In genomic region chr7:67878226-67878625, GRCm38 (mm10) we compare ENCODE assay signal across 21 mouse cellular contexts.
DNase-seq lines count a peak whose midpoint lies in the region; ATAC-seq and TF ChIP-seq lines count a peak whose summit lies in the region.
"Had no signal": no experiment of that assay in that cellular context is flagged by ENCODE, and none has a peak within 500 bp of the region (broad histone marks: within the 10 kb centered on the region; RNA-seq: fewer than 3 reads in every experiment).

No protein-coding gene starts in this region.

- in situ Hi-C loops in ES-E14 (cut with MboI; ENCODE audit: low sequenced_read_pairs in 2 of 2, unreplicated experiment in 2 of 2) = no loop called here

- no peak overlapping the region for H3K4me3 ChIP-seq in lung, postnatal 0 days (ENCODE audit: low read depth, low read length)
- H3K4me3 ChIP-seq in ES-E14 (ENCODE audit: insufficient read depth in 1 of 2, low read depth in 1 of 2, low read length in 2 of 2, poor library complexity in 1 of 2, severe bottlenecking in 1 of 2) = no peak overlapping the region
- no peak overlapping the region for H3K4me3 ChIP-seq in liver, embryonic 11.5 days (ENCODE audit: low read depth, low read length)
- H3K4me3 ChIP-seq: embryonic facial prominence, embryonic 10.5 days; forebrain, embryonic 13.5 days; heart, adult 2 months; heart, embryonic 15.5 days; hindbrain, embryonic 10.5 days had no signal

- TF ChIP-seq EP300 in lung, postnatal 0 days (IDR thresholded peaks at IDR 0.05) = no peak

- 20% methylated on average over 1 of the region's 1 CpGs for WGBS in lung, postnatal 0 days
- WGBS in liver, embryonic 11.5 days = 53% methylated on average over 1 of the region's 1 CpGs

- H3K27me3 ChIP-seq in lung, postnatal 0 days (replicated peaks; ENCODE audit: insufficient read depth, low read length) = no peaks in the 10 kb centered on the region
- no peaks in the 10 kb centered on the region for H3K27me3 ChIP-seq in liver, embryonic 11.5 days (replicated peaks; ENCODE audit: control insufficient read depth, insufficient read depth, low read length)
- H3K27me3 ChIP-seq: forebrain, embryonic 13.5 days; heart, embryonic 15.5 days; Patski had no signal

- H3K9me3 ChIP-seq in lung, postnatal 0 days (ENCODE audit: low read length) = no peaks in the 10 kb centered on the region
- H3K9me3 ChIP-seq in ES-E14 (ENCODE audit: control insufficient read depth, insufficient read depth, low read depth, low read length) = no peaks in the 10 kb centered on the region
- no peaks in the 10 kb centered on the region for H3K9me3 ChIP-seq in liver, embryonic 11.5 days (ENCODE audit: control insufficient read depth, low read length)
- H3K9me3 ChIP-seq: embryonic facial prominence, embryonic 10.5 days; forebrain, embryonic 13.5 days; heart, embryonic 15.5 days; hindbrain, embryonic 10.5 days had no signal

- peak; percentile 57 for DNase-seq in lung, postnatal 0 days (ENCODE audit: low spot score)
- no peak for DNase-seq in lung, postnatal 25 days (ENCODE audit: low spot score)
- DNase-seq in 3134 (ENCODE audit: extremely low read depth, insufficient read length, low spot score) = peak; percentile 11
- DNase-seq in ES-E14 (ENCODE audit: low read depth, low spot score) = peak; percentile 31
- DNase-seq in skeletal muscle tissue, adult 2 months (ENCODE audit: low read depth, low spot score) = peak; percentile 13
- no peak for DNase-seq in liver, embryonic 11.5 days (ENCODE audit: low spot score)
- no peak for DNase-seq in heart, postnatal 14 days
- DNase-seq: adrenal gland, adult 8-10 months; adrenal gland, postnatal 36 days; cerebellum, adult 2 months; cerebellum, postnatal 10 days; forebrain, postnatal 0 days; gastrocnemius, postnatal 14 days; heart, adult 2 months had no signal

- TF ChIP-seq CTCF in lung, postnatal 0 days (IDR thresholded peaks at IDR 0.05) = no peak

- H3K4me2 ChIP-seq in lung, postnatal 0 days (replicated peaks; ENCODE audit: low read depth, low read length) = no peak overlapping the region
- no peak overlapping the region for H3K4me2 ChIP-seq in liver, embryonic 11.5 days
- H3K4me2 ChIP-seq: forebrain, embryonic 13.5 days; heart, embryonic 11.5 days; heart, embryonic 15.5 days; hindbrain, embryonic 14.5 days had no signal

- H3K4me1 ChIP-seq in lung, postnatal 0 days (ENCODE audit: insufficient read depth, low read depth, low read length) = no peaks in the 10 kb centered on the region
- H3K4me1 ChIP-seq in ES-E14 (ENCODE audit: control insufficient read depth in 2 of 2, insufficient read depth in 2 of 2, low read length in 2 of 2, poor library complexity in 1 of 2) = peaks cover 2 to 10% of the 10 kb centered on the region in 2 experiments; a peak in 2 of 4 replicates
- no peaks in the 10 kb centered on the region for H3K4me1 ChIP-seq in liver, embryonic 11.5 days (replicated peaks; ENCODE audit: control insufficient read depth, insufficient read depth, low read length)
- H3K4me1 ChIP-seq: forebrain, embryonic 13.5 days; hindbrain, embryonic 10.5 days had no signal

- ATAC-seq in lung, postnatal 0 days = peak; percentile 84
- no peak for ATAC-seq in liver, embryonic 11.5 days (replicated peaks; ENCODE audit: low FRiP score)
- ATAC-seq: forebrain, embryonic 13.5 days; forebrain, postnatal 0 days had no signal

- no peak overlapping the region for H3K27ac ChIP-seq in lung, postnatal 0 days (ENCODE audit: low read length)
- H3K27ac ChIP-seq in ES-E14 (ENCODE audit: insufficient read depth, low read depth, low read length, poor library complexity, severe bottlenecking) = no peak overlapping the region
- H3K27ac ChIP-seq in liver, embryonic 11.5 days (ENCODE audit: low read depth, low read length) = no peak overlapping the region
- H3K27ac ChIP-seq: embryonic facial prominence, embryonic 10.5 days; forebrain, embryonic 13.5 days; heart, adult 2 months; heart, embryonic 15.5 days; hindbrain, embryonic 10.5 days; hindbrain, embryonic 14.5 days had no signal

- H3K36me3 ChIP-seq in lung, postnatal 0 days (ENCODE audit: insufficient read depth, low read length) = no peaks in the 10 kb centered on the region
- no peaks in the 10 kb centered on the region for H3K36me3 ChIP-seq in ES-E14 (ENCODE audit: control insufficient read depth, insufficient read depth, low read length, poor library complexity, severe bottlenecking)
- H3K36me3 ChIP-seq in liver, embryonic 11.5 days (ENCODE audit: control insufficient read depth, insufficient read depth, low read length) = no peaks in the 10 kb centered on the region
- H3K36me3 ChIP-seq: embryonic facial prominence, embryonic 10.5 days; heart, embryonic 15.5 days; hindbrain, embryonic 10.5 days had no signal

- no peak overlapping the region for H3K9ac ChIP-seq in lung, postnatal 0 days (replicated peaks; ENCODE audit: low read depth)
- H3K9ac ChIP-seq in ES-E14 (ENCODE audit: insufficient read depth, low read depth, low read length, poor library complexity, severe bottlenecking) = no peak overlapping the region
- no peak overlapping the region for H3K9ac ChIP-seq in liver, embryonic 11.5 days (ENCODE audit: low read depth, low read length)
- H3K9ac ChIP-seq: forebrain, embryonic 13.5 days; forebrain, postnatal 0 days; heart, embryonic 15.5 days; hindbrain, embryonic 14.5 days had no signal

- intact Hi-C loops in heart, postnatal 14 days (cut with DNase I) = no loop called here

TF ChIP-seq in ES-E14, 5 proteins besides CTCF, POLR2A, EP300 and RAD21:
- TF ChIP-seq CHD2 (IDR thresholded peaks at IDR 0.05; ENCODE audit: low read depth, low read length) = no peak
- TF ChIP-seq HCFC1 (IDR thresholded peaks at IDR 0.05; ENCODE audit: borderline replicate concordance, insufficient read depth, low read length) = no peak
- no peak for TF ChIP-seq ZNF384 (IDR thresholded peaks at IDR 0.05; ENCODE audit: low read depth, low read length)
- no peak for TF ChIP-seq MAFK (IDR thresholded peaks at IDR 0.05; ENCODE audit: insufficient read depth, low read depth, low read length)
- TF ChIP-seq ZC3H11A (IDR thresholded peaks at IDR 0.05; ENCODE audit: borderline replicate concordance, low read depth, low read length) = no peak
TF ChIP-seq in ES-E14: peak in this region for 0.

Comparison
In these comparisons a context has a peak if more than half of its experiments do, and no peak if none do; other contexts are left out.
1. DNase-seq: peak in lung, postnatal 0 days (single experiment), 3134 (single experiment), ES-E14 (single experiment) and skeletal muscle tissue, adult 2 months (single experiment); none in lung, postnatal 25 days (single experiment), liver, embryonic 11.5 days (single experiment) and heart, postnatal 14 days (0 of 2).